Mouse (Mus musculus): ENCODE measurements around the gene Amz1.

Amz1 gene

DNA sequence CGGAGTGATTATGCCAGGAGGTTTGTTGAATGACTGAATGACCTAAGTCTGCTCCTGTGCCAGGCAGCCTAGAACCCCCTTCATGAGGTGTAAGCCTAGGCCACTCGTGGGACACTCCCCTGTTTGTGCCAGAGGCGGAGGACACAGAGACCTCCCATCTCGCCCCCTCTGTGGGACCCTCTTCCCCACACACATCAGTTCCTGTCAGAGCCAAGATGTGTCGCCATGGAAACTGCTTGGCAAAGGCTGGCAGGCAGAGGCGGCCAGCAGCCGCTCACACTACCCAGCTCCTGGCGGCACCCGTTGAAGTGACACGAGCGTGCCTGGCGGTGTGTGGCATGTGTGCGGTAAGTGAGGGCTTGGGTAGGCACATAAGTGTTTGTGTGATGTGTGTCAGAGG lies at the start of gene Amz1:
TSS of gene Amz1 (plus strand) at position 306 of the 400 bp plus-strand sequence.
- DNase-seq, result no peak

DNA sequence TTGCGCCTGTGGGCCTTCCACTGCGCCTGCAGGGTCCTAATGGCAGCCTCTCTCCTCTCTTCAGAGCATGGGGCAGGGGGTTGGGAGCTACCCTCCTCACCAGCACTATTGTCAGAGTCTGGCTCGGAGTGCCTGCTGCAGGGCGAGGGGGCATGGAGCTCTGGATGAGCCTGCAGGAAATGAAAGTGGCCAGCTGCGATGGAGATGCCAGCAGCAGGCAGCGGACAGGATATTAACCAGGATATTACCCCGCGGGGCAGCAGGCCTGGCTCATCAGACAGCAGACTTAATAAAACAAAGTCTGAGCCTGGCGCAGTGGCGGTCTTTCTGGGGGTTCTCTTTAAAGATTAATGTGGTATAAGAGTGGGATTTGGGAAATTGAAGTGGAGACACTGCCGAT lies 48.8 kb upstream of the Amz1 start:
- DNase-seq, result no peak

DNA sequence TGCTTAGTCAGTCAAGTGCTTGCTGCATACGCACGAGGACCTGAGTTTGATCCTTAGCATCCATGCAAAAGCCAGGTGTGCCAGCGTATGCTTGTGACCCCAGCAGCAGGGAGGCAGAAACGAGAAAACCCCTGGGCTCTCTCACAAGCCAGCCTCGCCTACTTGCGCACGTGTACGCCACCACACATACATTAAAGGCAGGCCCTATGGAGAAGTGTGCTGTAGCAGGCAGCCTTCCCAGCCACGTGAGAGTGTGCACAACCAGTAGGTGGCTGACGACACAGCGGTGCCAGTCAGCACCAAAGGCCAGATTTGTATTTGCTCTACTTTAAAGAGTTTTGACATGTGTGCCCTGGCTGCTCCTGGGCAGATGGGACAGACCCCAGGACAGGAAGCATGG lies 48.3 kb upstream of the Amz1 start:
- no peak for DNase-seq

GRCm38 (mm10) chr5:140677137-140677536 lies 46.8 kb upstream of the Amz1 start:
- no peak for DNase-seq

GRCm38 (mm10) chr5:140680051-140680450 lies 43.9 kb upstream of the Amz1 start:
- no peak for DNase-seq

DNA sequence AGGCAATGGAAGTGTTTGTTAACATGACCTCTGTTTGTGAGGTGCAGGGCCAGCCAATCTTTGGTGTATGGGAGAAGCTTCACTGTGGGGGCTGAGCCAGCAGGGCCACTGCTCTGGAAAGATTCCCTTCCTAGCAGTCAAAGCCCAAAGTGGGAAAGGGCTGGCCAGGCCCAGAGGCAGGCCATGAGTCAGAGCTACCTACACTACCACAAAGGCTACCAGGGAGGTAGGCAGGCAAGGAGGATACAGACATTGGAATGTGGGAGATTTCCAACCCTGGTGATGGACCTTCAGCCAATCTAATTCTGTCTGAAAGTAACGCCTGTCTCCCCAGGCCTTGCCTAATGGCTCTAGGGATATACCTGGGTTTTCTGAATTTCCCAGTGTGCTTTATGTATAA lies 43.0 kb upstream of the Amz1 start:
- no peak for DNase-seq

- no peak for DNase-seq
Measured at GRCm38 (mm10) chr5:140682113-140682512, 41.8 kb upstream of the Amz1 start.

DNA sequence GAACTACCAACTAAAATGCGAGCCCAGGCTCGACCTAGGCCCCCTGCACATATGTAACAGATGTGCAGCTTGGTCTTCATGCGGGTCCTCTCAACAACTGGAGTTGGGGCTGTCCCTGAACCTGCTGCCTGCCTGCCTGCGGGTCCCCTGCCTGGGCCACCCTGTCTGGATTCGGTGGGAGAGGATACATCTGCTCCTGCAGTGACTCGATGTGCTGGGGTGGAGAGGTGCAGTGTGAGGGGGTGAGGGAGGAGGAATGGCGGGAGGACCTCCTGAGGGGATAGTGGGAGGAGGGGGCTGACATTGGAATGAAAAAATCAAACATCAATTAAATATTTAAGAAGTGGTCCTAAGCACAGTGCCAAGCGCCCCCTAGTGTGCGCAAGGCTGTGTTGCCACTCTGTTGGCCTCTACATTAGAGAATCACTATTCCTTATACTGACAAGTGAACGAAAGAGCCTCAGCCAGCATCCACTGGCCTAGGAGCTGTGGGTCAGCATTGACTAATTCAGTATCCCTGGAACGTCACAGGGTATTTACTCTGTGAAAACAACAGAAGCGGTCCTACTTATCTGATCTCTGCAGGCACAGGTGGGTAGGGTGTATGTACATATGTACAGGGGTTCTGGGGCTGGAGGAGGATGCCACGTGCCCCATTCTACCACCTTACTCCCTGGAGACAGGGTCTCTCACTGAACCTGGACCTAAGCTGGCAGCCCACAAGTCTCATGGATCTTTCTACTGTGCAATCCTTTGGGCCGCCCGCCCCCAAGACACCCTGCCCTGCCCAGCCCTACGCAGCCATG lies 39.4 kb upstream of the Amz1 start:
- DNase-seq, result peak in 1 of 2 experiments; percentile 32

DNA sequence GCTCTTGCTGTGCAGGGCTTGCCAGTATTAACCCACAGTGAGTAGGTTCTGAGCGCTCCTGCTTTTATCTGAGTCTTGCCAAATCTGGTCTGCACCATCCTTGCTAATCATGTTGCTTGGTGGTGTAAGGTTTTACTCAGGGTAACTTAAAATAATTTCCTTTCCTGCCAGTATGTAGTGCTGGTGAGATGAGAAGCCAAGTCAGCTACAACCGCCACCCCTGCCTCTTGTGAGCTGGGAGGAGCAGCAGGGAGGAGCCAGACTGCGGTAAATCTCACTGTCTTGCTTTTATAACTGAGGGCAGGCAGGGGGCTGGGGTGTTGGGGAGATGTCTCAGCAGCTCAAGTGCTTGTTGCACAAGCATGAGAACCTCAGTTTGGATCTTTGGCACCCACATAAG lies 35.5 kb upstream of the Amz1 start:
- DNase-seq, result no peak

DNA sequence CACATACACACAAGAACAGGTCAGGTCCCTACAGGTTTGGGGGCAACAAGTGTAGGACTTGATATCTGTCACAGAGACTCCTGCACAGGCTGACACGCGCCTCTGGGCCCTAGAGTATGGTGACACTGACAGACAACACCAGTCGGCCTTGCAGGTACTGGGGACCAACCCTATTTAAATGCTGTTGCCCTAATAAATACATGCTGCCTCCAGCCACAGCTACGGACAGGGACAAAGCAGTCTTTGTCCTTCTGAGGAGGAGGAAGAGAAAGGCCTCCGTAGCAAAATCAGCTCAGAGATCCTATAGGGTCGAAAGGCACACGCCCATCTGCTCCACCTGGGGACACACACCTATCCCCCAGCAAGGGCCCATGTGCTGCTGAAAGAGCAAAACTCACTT lies 27.9 kb upstream of the Amz1 start:
- DNase-seq, result no peak

DNA sequence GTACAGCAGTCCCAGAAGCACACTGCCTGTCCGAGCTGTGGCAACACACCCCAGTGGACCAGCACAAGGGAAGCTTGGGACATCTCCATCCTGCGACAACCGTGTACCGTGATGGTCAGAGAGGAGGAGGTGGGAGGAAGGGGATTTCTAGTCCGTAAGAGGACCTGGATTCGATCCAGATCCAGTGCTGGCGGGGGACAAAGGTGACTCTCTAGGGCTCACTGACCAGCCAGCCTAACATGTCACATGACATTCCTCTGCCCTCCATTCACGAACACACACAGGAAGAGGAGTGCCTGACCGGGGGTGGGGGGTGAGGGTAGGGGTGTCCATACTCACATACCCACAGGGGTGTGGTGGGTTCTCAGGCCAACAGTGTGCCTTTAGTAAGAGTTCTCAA lies 24.2 kb upstream of the Amz1 start:
- no peak for DNase-seq

DNA sequence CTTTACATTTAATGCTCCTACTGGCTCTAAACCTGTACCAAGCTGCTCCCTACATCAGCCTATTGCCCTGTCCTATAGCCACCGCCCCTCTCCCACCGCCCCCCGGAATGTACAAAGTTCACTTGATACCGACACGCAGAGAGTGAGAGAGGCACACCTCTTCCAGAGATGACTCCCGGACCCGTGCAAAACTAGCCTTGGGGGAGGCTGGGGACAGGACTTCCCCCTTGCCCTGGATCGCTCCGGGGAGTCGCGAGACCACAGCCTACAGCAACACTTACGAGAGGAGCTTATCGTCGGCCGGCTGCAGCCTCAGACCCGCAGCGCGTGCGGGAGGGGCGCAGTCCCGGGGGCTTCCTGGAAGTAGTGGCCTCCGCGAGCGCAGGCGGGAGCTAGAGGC lies 22.3 kb upstream of the Amz1 start:
- no peak for DNase-seq

- DNase-seq, result peak; percentile 93 to 96
Measured at GRCm38 (mm10) chr5:140702103-140702513, 21.8 kb upstream of the Amz1 start, which contains the start of gene Iqce. Iqce (minus strand) TSS chr5:140702378.

GRCm38 (mm10) chr5:140702618-140703175 lies 21.2 kb upstream of the Amz1 start:
- DNase-seq, result peak in 1 of 2 experiments; percentile 5

- DNase-seq, result no peak
Measured at GRCm38 (mm10) chr5:140703480-140704377, 20.2 kb upstream of the Amz1 start.

GRCm38 (mm10) chr5:140704378-140705251 lies 19.3 kb upstream of the Amz1 start, which contains the start of gene Brat1:
Brat1 (plus strand) TSS chr5:140705011.
- DNase-seq, result peak; percentile 100

- DNase-seq, result peak; percentile 4 to 17
Measured at GRCm38 (mm10) chr5:140705501-140706171, 18.3 kb upstream of the Amz1 start.

- DNase-seq, result no peak
Measured at GRCm38 (mm10) chr5:140710315-140710714, 13.6 kb upstream of the Amz1 start.

DNA sequence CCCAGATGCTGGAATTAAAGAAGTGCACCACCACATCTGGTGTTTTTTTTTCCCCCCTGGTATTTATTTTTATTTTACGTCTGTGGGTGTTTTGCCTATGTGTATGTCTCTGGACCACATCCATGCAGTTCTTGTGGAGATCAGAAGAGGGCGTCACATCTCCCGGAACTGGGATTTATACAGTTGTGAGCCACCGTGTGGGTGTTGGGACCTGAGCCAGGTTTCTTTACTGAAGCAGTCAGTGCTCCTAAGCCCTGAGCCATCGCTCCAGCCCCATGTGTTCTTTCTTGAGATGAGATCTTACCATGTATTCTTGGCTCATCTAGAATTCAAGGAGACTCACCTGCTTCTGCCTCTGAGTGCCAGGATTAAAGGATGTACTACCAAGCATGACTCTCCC lies 12.9 kb upstream of the Amz1 start:
- no peak for DNase-seq

GRCm38 (mm10) chr5:140720773-140721172 lies 3.2 kb upstream of the Amz1 start:
- DNase-seq, result no peak

- DNase-seq, result no peak
Measured at GRCm38 (mm10) chr5:140722121-140722520, 1.8 kb upstream of the Amz1 start.

All from thymus, postnatal 36 days (tissue).